Mouse (Mus musculus): ENCODE results near the gene Map2k7. TPM values are rescaled to one million over a fixed set of nuclear protein-coding genes. Genes with fewer than 3 reads are reported as not detected.
A peak's percentile ranks its signal among the peaks of the same experiment; 100 is the strongest.

Map2k7 gene
- polyA plus RNA-seq, 1 experiment, result 60.4 TPM

- no peak overlapping the region for H3K4me3 ChIP-seq (ENCODE audit: insufficient read depth, low read length)
- TF ChIP-seq POLR2A (IDR thresholded peaks at IDR 0.05; ENCODE audit: extremely low read depth, insufficient read depth, low read length), result no peak
- no peak for TF ChIP-seq CTCF (IDR thresholded peaks at IDR 0.05; ENCODE audit: extremely low read depth, insufficient read depth, low read length)
- no peaks in the 10 kb centered on the region for H3K4me1 ChIP-seq (ENCODE audit: control insufficient read depth, insufficient read depth, low read length)
- no peak overlapping the region for H3K27ac ChIP-seq (ENCODE audit: insufficient read depth, low read length)
Observed at GRCm38 (mm10) chr8:4222059-4222458, 16.5 kb upstream of the Map2k7 start.

GRCm38 (mm10) chr8:4226323-4226722, 12.2 kb upstream of the Map2k7 start:
- no peak overlapping the region for H3K27ac ChIP-seq (ENCODE audit: insufficient read depth, low read length)
- no peaks in the 10 kb centered on the region for H3K4me1 ChIP-seq (ENCODE audit: control insufficient read depth, insufficient read depth, low read length)
- no peak for TF ChIP-seq CTCF (IDR thresholded peaks at IDR 0.05; ENCODE audit: extremely low read depth, insufficient read depth, low read length)
- no peak overlapping the region for H3K4me3 ChIP-seq (ENCODE audit: insufficient read depth, low read length)

- TF ChIP-seq POLR2A (IDR thresholded peaks at IDR 0.05; ENCODE audit: extremely low read depth, insufficient read depth, low read length) (no peak), CTCF (IDR thresholded peaks at IDR 0.05; ENCODE audit: extremely low read depth, insufficient read depth, low read length) (no peak)
- no peak within 1 kb of the TSS for H3K27ac ChIP-seq (ENCODE audit: insufficient read depth, low read length)
- H3K4me1 ChIP-seq (ENCODE audit: control insufficient read depth, insufficient read depth, low read length), result no peaks in the 10 kb centered on the region
- no peak within 1 kb of the TSS for H3K4me3 ChIP-seq (ENCODE audit: insufficient read depth, low read length)
Observed at GRCm38 (mm10) chr8:4226739-4227347, 11.7 kb upstream of the Map2k7 start, which contains the start of gene Lrrc8e. TSS of gene Lrrc8e (plus strand) at chr8:4226827.

GRCm38 (mm10) chr8:4227919-4228318, 10.6 kb upstream of the Map2k7 start:
- TF ChIP-seq CTCF (IDR thresholded peaks at IDR 0.05; ENCODE audit: extremely low read depth, insufficient read depth, low read length) (no peak), POLR2A (IDR thresholded peaks at IDR 0.05; ENCODE audit: extremely low read depth, insufficient read depth, low read length) (no peak)
- no peaks in the 10 kb centered on the region for H3K4me1 ChIP-seq (ENCODE audit: control insufficient read depth, insufficient read depth, low read length)
- no peak overlapping the region for H3K27ac ChIP-seq (ENCODE audit: insufficient read depth, low read length)
- H3K4me3 ChIP-seq (ENCODE audit: insufficient read depth, low read length), result no peak overlapping the region

- Histone ChIP-seq H3K4me3 (ENCODE audit: insufficient read depth, low read length) (no peak overlapping the region), H3K27ac (ENCODE audit: insufficient read depth, low read length) (no peak overlapping the region), H3K4me1 (ENCODE audit: control insufficient read depth, insufficient read depth, low read length) (no peaks in the 10 kb centered on the region)
- TF ChIP-seq POLR2A (IDR thresholded peaks at IDR 0.05; ENCODE audit: extremely low read depth, insufficient read depth, low read length) (no peak), CTCF (IDR thresholded peaks at IDR 0.05; ENCODE audit: extremely low read depth, insufficient read depth, low read length) (no peak)
Observed at GRCm38 (mm10) chr8:4229784-4230183, 8.8 kb upstream of the Map2k7 start.

GRCm38 (mm10) chr8:4230612-4231351, 7.8 kb upstream of the Map2k7 start:
- Histone ChIP-seq H3K4me1 (ENCODE audit: control insufficient read depth, insufficient read depth, low read length) (no peaks in the 10 kb centered on the region), H3K4me3 (ENCODE audit: insufficient read depth, low read length) (no peak overlapping the region), H3K27ac (ENCODE audit: insufficient read depth, low read length) (no peak overlapping the region)
- TF ChIP-seq POLR2A (IDR thresholded peaks at IDR 0.05; ENCODE audit: extremely low read depth, insufficient read depth, low read length), result no peak
- no peak for TF ChIP-seq CTCF (IDR thresholded peaks at IDR 0.05; ENCODE audit: extremely low read depth, insufficient read depth, low read length)

- peak overlapping the region; percentile 61 for H3K27ac ChIP-seq (ENCODE audit: insufficient read depth, low read length)
- TF ChIP-seq POLR2A (IDR thresholded peaks at IDR 0.05; ENCODE audit: extremely low read depth, insufficient read depth, low read length), result no peak
- no peak for TF ChIP-seq CTCF (IDR thresholded peaks at IDR 0.05; ENCODE audit: extremely low read depth, insufficient read depth, low read length)
- peaks cover 5% of the 10 kb centered on the region for H3K4me1 ChIP-seq (ENCODE audit: control insufficient read depth, insufficient read depth, low read length)
- H3K4me3 ChIP-seq (ENCODE audit: insufficient read depth, low read length), result peak overlapping the region; percentile 81
Observed at GRCm38 (mm10) chr8:4237814-4238433, 616 bp upstream of the Map2k7 start.

GRCm38 (mm10) chr8:4239193-4239890, 802 bp downstream of the Map2k7 start:
- no peak overlapping the region for H3K27ac ChIP-seq (ENCODE audit: insufficient read depth, low read length)

GRCm38 (mm10) chr8:4245061-4245460, 6.5 kb downstream of the Map2k7 start:
- Histone ChIP-seq H3K4me1 (ENCODE audit: control insufficient read depth, insufficient read depth, low read length) (peaks cover 2% of the 10 kb centered on the region), H3K27ac (ENCODE audit: insufficient read depth, low read length) (no peak overlapping the region), H3K4me3 (ENCODE audit: insufficient read depth, low read length) (no peak overlapping the region)
- TF ChIP-seq POLR2A (IDR thresholded peaks at IDR 0.05; ENCODE audit: extremely low read depth, insufficient read depth, low read length) (no peak), CTCF (IDR thresholded peaks at IDR 0.05; ENCODE audit: extremely low read depth, insufficient read depth, low read length) (no peak)

More at GRCm38 (mm10) chr8:4239193-4239890, 802 bp downstream of the Map2k7 start:
- Histone ChIP-seq H3K4me1 (ENCODE audit: control insufficient read depth, insufficient read depth, low read length) (peaks cover 5% of the 10 kb centered on the region), H3K4me3 (ENCODE audit: insufficient read depth, low read length) (peak overlapping the region; percentile 81)
- peak; percentile 25; the same call in 1 of the 2 replicates for TF ChIP-seq POLR2A (IDR thresholded peaks at IDR 0.05; ENCODE audit: extremely low read depth, insufficient read depth, low read length)
- TF ChIP-seq CTCF (IDR thresholded peaks at IDR 0.05; ENCODE audit: extremely low read depth, insufficient read depth, low read length), result no peak

All from cortical plate, adult 2 months (tissue).